Mouse (Mus musculus): Measurements from ENCODE around the gene Slc38a2.

The Slc38a2 gene

DNA sequence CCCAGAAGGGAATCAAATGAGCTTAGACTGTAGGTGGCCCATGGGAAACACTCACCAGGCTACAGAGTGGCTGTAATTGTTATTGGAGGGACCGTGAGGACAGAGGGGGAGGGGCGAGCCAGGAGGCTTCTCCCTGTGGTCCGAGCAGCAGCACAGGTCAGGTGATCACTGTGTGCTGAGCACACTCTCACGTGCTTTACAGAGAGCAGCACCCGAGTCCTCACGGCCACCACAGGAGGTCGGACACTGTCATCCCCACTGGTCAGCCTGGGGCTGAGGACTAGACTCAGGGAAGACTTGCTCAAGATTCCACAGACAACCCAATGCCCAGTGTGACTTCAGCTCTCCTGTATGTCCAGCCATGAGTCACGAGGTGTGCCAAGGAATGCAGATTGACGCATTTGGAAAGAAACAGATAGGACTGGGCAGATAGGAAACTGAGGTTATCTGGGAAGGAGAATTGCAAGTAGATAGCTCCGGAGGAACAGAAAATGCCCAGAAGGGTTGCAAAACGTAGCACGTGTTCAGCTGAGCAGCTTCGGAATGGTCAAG, 38.9 kb downstream of the Slc38a2 start:
- DNase-seq (ENCODE audit: low spot score) = no peak

GRCm38 (mm10) chr15:96658275-96658602, 41.3 kb downstream of the Slc38a2 start:
- no peak for DNase-seq (ENCODE audit: low spot score)

- no peak for DNase-seq (ENCODE audit: low spot score)
Observed at GRCm38 (mm10) chr15:96657576-96658274, 41.8 kb downstream of the Slc38a2 start.

DNA sequence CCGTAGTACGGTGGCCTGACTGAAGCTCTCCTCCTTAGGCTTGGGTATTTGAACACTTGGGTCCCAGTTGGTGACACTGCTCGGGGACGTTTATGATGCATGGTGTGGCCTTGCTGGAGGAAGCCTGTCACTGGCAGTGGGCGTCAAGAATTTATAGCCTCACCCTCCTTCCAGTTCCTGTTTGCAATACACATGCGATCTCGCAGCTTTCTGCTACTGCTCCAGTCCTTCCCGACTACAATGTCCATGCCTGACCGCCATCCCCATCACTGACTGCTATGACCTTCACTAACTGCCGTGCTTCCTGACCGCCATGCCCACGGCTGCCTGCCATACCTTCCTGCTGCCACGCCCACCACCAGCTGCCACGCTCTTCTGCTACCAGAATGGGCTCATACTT, 44.0 kb downstream of the Slc38a2 start:
- no peak for DNase-seq (ENCODE audit: low spot score)

GRCm38 (mm10) chr15:96654714-96655113, 44.8 kb downstream of the Slc38a2 start:
- no peak for DNase-seq (ENCODE audit: low spot score)

DNA sequence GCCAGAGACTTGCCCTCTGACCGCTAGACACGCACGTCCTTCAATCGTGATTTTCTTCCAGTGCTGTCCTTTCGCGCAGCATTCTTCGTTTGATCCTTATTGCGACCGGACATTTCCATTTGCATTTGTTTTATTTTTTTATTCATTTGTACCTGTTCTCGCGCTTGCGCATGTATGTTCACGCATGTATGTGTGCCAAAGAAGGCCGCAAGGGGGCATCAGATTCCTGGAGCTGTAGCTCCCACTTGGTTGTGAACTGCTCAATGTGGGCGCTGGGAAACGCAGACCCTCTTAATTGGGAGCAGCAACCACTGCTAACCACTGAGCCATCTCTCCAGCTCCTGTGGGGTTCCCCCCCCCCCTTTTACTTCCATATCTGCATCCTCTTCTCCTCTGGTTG, 46.5 kb downstream of the Slc38a2 start:
- no peak for DNase-seq (ENCODE audit: low spot score)

- DNase-seq (ENCODE audit: low spot score) = no peak
Observed at GRCm38 (mm10) chr15:96652531-96652930, 47.0 kb downstream of the Slc38a2 start.

DNA sequence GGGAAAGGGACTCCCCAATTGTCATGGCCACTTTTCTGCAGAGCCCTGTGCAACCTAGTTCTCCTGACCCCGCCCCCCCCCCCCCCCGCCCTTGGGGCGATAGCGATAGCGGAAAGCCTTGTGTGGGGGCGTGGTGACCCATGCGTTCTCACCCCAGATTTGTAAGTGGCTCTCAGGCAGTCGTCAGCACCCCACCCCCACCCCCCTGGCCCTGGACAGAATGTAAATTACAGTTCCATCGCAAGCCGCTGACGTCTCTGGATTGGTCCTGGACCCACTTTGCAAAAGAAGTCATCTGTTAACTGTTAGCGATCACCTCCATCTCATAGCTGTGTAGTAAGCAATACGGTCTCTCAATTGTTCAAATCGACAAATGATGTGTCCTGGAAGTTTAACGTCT, 52.2 kb downstream of the Slc38a2 start:
- DNase-seq (ENCODE audit: low spot score) = no peak

DNA sequence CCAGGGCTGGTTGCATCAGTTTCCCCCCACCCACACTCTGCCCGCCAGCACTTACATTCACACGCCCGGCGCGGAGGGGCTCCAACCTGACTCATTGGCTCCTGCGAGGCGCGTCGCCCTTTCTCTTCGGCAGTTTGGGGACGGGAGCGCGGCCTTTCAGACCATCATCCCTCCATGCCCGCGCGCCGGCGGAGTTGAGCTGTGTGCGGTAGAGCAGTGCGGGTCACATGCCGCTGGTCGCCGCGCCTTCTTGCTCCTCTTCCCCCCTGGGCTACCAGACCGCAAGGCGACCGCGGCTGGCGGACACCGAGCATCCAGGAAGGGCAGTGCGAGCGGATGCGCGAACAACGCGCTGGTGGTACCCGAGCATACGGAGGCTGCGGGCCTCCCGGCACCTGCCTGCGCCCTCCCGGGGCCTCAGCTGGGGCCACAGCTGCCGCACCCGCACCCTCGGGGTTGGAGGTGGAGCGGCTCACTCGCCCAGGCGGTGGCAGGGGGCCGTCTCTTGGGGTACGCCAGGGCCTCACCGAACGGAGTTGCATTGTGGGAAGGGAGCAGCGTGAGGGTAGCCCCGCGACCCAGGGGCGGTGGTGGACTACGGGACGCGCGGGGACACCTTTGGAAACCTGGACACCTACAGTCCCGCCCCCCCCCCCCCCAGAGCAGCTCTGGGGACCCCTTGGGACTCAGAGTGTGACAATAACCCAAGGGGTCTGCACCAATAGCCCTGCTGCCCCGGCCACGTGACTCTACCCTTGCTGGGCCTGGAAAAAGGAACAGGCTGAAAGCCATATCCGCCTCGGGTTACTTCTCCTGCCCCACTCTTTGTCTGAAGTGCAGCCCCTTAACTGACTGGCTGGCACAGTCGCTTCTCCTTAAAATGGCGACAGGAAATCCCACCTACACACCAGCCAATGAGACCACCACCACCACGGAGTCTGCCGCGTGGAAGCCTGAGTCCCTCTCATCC, 56.8 kb downstream of the Slc38a2 start, which contains the start of gene Slc38a1:
Gene Slc38a1, minus strand, starts transcription at position 478 of the 970 bp plus-strand sequence.
- DNase-seq (ENCODE audit: low spot score) = no peak

GRCm38 (mm10) chr15:96641821-96642435, 57.6 kb downstream of the Slc38a2 start:
- no peak for DNase-seq (ENCODE audit: low spot score)

GRCm38 (mm10) chr15:96641111-96641820, 58.3 kb downstream of the Slc38a2 start:
- no peak for DNase-seq (ENCODE audit: low spot score)

GRCm38 (mm10) chr15:96640291-96640985, 59.1 kb downstream of the Slc38a2 start:
- DNase-seq (ENCODE audit: low spot score) = no peak

DNA sequence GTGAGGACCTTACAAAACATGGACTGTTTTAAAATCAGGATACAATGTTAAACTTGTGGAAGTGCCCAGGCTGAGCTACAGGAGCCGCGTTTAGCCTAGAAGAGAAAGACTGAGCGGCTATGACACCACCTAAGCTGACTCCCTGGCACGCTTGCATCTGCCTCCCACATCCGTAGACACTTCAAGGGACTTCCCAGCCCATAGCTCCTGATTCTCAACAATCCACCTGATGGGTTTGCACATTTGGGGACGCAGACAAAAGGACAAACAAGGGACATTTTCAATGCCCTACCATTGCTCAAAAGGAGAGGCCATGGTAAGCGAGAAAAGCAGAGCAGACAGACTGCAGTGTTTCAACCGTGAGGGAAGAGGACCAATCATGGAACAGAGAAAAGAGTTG, 59.9 kb downstream of the Slc38a2 start:
- DNase-seq (ENCODE audit: low spot score) = no peak

DNA sequence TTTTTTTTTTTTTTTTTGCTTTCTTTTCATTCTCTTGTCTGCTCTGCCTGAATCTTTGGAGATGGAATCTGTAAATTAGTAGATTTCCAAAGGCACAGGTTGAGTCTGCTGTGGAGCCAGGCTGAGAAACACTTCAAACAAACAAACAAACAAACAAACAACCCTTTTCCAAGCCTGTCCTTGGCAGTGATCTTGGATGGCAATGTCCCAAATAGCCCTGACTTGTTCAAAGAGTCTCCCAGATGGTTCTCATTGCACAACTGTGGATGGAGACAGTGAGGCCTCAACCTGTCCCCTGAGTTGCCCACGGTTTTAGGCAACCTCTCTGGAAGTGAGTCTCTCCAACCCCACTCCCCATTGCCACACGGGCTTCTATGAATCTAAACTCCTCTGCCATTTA, 60.9 kb downstream of the Slc38a2 start:
- DNase-seq (ENCODE audit: low spot score) = no peak

DNA sequence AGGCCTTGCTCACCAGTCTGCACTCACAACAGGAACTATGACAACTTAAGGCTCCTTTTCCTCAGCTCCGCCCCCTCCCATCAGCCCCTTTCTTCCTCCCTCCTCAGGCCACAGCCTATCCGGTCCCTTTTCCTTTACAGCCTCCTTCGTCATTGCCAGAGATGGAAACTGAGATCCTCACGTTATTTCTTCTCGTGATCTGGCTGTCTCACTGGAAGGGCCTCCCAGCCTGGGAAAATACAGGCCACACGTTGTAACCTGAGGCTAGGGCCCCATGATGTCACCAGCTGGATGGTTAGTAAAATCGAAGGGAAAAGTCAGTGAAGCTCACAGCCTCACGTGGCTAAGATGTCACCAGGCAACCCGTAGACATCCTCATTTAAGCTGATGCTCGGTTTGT, 61.4 kb downstream of the Slc38a2 start:
- no peak for DNase-seq (ENCODE audit: low spot score)
